Mouse (Mus musculus): ENCODE measurements around the gene Rce1.

Gene Rce1

GRCm38 (mm10) chr19:4625179-4625828 lies at the start of gene Rce1:
Rce1 (minus strand) TSS chr19:4625641.
- DNase-seq (ENCODE audit: low spot score), result peak; percentile 96

- no peak for DNase-seq (ENCODE audit: low spot score)
Observed at GRCm38 (mm10) chr19:4672401-4672800, 47.0 kb upstream of the Rce1 start.

GRCm38 (mm10) chr19:4670776-4671175 lies 45.3 kb upstream of the Rce1 start:
- no peak for DNase-seq (ENCODE audit: low spot score)

GRCm38 (mm10) chr19:4666815-4667214 lies 41.4 kb upstream of the Rce1 start:
- no peak for DNase-seq (ENCODE audit: low spot score)

- no peak for DNase-seq (ENCODE audit: low spot score)
Observed at GRCm38 (mm10) chr19:4658156-4658555, 32.7 kb upstream of the Rce1 start.

- DNase-seq (ENCODE audit: low spot score), result no peak
Observed at GRCm38 (mm10) chr19:4646917-4647492, 21.6 kb upstream of the Rce1 start.

GRCm38 (mm10) chr19:4644271-4644670 lies 18.8 kb upstream of the Rce1 start:
- DNase-seq (ENCODE audit: low spot score), result peak; percentile 50

GRCm38 (mm10) chr19:4635986-4636385 lies 10.5 kb upstream of the Rce1 start:
- no peak for DNase-seq (ENCODE audit: low spot score)

- DNase-seq (ENCODE audit: low spot score), result peak; percentile 82
Observed at GRCm38 (mm10) chr19:4628819-4629218, 3.4 kb upstream of the Rce1 start.

- DNase-seq (ENCODE audit: low spot score), result peak; percentile 71
Observed at GRCm38 (mm10) chr19:4625829-4626535, 541 bp upstream of the Rce1 start.

- DNase-seq (ENCODE audit: low spot score), result no peak
Observed at GRCm38 (mm10) chr19:4624406-4625178, 849 bp downstream of the Rce1 start.

GRCm38 (mm10) chr19:4624006-4624405 lies 1.4 kb downstream of the Rce1 start:
- DNase-seq (ENCODE audit: low spot score), result peak; percentile 40

- DNase-seq (ENCODE audit: low spot score), result peak; percentile 40
Observed at GRCm38 (mm10) chr19:4623419-4623818, 2.0 kb downstream of the Rce1 start.

GRCm38 (mm10) chr19:4622780-4623179 lies 2.7 kb downstream of the Rce1 start:
- peak; percentile 34 for DNase-seq (ENCODE audit: low spot score)

GRCm38 (mm10) chr19:4620721-4621120 lies 4.7 kb downstream of the Rce1 start:
- DNase-seq (ENCODE audit: low spot score), result peak; percentile 43

GRCm38 (mm10) chr19:4619461-4619860 lies 6.0 kb downstream of the Rce1 start:
- DNase-seq (ENCODE audit: low spot score), result no peak

GRCm38 (mm10) chr19:4618183-4618582 lies 7.3 kb downstream of the Rce1 start:
- DNase-seq (ENCODE audit: low spot score), result peak; percentile 65

GRCm38 (mm10) chr19:4616546-4616945 lies 8.9 kb downstream of the Rce1 start:
- peak; percentile 48 for DNase-seq (ENCODE audit: low spot score)

GRCm38 (mm10) chr19:4615151-4616093 lies 10.0 kb downstream of the Rce1 start, which contains the start of gene Lrfn4:
Lrfn4 (minus strand) TSS chr19:4615667.
- peak; percentile 86 for DNase-seq (ENCODE audit: low spot score)

- DNase-seq (ENCODE audit: low spot score), result peak; percentile 61
Observed at GRCm38 (mm10) chr19:4614305-4615150, 10.9 kb downstream of the Rce1 start.
